Mouse (Mus musculus): ENCODE results near the gene Nlrp6. TPM values are rescaled to one million over a fixed set of nuclear protein-coding genes. Genes with fewer than 3 reads are reported as not detected.
"Not testable (repeated sequence)": the region's sequence is repeated elsewhere in the genome, so short reads cannot be mapped to it uniquely, and the experiment has no call there.

The Nlrp6 gene
- polyA plus RNA-seq, 1 experiment, result not detected

DNA sequence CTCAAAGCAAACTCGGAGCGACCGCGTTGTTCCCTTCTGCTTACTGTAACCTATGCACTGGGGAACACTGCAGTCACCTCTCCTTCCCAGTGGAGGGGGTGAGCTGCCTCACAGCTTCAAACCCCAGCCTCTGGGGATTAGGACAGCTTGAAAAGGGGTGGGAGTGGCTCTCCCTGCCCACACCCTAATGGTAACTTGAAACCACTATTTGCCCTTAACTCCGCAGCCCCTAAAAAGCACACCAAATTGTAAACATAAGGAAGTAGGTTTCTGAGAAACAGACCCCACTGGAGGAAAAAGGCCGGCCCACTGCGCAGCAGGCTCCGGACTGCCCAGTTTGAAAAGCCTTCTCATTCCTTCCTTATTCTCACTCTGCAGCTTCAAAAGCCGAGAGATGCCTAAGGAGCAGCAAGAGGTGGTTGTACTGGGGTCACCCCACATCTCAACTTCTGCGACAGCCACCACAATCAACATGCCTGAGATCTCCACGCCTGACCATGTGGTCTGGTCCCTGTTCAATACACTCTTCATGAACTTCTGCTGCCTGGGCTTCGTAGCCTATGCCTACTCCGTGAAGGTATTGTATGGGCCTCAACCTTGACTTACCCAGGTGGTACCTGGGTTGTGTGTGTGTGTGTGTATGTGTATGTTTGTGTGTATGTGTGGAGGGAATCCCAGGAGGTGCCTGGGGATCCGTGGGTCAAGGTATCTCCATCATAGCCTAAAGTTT, 47.3 kb downstream of the Nlrp6 start:
- Histone ChIP-seq H3K4me3 (ENCODE audit: insufficient read depth, low read depth, low read length) (no peak overlapping the region), H3K27ac (replicated peaks; ENCODE audit: low read depth, low read length) (no peak overlapping the region), H3K4me1 (ENCODE audit: control insufficient read depth, insufficient read depth, insufficient read length, low read length) (peaks cover 8% of the 10 kb centered on the region)

DNA sequence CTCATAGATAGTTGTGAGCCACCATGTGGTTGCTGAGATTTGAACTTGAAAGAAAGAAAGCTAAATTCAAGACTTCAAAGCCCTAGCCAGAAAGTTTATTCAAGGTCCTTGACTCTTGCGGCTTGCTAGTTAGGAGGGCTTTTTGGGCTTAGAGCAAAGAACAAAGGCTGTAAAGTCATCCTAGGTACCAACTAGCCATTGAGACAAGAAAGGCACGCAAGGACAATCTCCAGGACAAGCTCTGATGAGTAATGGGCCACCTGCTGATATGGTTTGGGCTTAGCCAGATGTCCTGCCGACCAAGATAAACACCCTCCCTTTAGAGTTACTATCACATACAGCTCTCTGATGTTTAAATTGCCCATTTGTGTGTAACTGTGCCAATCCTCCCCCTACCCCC, 48.0 kb downstream of the Nlrp6 start:
- not testable (repeated sequence) for H3K4me1 ChIP-seq (ENCODE audit: control insufficient read depth, insufficient read depth, insufficient read length, low read length); H3K27ac ChIP-seq (replicated peaks; ENCODE audit: low read depth, low read length); H3K4me3 ChIP-seq (ENCODE audit: insufficient read depth, low read depth, low read length)

DNA sequence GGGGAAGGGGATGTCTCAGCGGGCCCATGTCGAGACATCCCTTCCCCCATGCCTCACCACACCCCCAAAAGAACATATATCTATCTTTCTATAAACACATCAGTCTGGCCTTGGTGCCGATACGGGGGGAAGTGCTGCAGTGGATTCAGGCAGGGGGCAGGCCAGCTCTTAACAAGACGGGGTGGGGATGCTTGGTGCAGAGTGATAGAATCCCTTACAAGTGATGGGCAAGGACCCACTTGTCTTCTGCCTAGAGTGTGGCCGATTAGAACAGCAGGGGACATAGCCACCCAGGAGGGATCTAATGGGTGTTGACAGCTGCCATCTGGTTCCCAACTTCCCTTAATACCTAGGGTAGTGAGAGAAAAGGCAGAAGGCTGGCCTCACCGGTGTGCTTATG, 50.2 kb downstream of the Nlrp6 start:
- Histone ChIP-seq H3K4me3 (ENCODE audit: insufficient read depth, low read depth, low read length) (no peak overlapping the region), H3K4me1 (ENCODE audit: control insufficient read depth, insufficient read depth, insufficient read length, low read length) (peaks cover 10% of the 10 kb centered on the region), H3K27ac (replicated peaks; ENCODE audit: low read depth, low read length) (peak overlapping the region; percentile 72)

DNA sequence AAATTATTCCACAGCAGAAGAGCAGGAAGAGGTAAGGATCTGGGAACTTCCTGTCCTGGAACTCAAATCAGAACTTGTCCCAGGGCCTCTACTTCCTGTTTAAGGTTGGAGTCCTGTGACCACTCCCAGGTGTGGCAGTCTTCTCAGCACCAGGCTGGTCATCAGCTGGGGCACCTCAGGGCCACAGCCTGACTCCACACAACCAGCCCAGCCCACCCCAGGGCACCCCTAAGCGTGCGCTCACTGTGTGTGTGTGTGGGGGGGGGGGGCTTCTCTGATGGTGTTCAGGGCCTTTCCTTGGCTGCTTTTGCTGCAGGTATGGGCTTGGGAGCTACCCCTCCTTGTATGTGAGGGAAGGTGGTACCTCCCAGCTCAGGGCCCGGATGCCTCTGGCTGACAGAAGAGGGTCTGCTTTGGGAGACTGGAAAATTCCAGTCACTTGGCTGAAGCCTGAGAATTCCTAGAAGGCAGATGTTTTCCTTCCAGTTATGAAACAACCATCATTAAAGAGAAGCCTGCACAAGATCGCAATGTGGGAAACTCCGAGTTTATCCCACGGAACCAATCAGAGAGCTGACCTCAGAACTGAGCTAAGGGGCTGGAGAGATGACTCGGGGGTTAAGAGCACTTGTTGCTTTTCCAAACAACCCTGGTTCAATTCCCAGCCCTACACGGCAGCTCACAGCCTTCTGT, 50.9 kb downstream of the Nlrp6 start:
- Histone ChIP-seq H3K27ac (replicated peaks; ENCODE audit: low read depth, low read length) (peak overlapping the region; percentile 72), H3K4me3 (ENCODE audit: insufficient read depth, low read depth, low read length) (no peak overlapping the region), H3K4me1 (ENCODE audit: control insufficient read depth, insufficient read depth, insufficient read length, low read length) (peaks cover 10% of the 10 kb centered on the region)

DNA sequence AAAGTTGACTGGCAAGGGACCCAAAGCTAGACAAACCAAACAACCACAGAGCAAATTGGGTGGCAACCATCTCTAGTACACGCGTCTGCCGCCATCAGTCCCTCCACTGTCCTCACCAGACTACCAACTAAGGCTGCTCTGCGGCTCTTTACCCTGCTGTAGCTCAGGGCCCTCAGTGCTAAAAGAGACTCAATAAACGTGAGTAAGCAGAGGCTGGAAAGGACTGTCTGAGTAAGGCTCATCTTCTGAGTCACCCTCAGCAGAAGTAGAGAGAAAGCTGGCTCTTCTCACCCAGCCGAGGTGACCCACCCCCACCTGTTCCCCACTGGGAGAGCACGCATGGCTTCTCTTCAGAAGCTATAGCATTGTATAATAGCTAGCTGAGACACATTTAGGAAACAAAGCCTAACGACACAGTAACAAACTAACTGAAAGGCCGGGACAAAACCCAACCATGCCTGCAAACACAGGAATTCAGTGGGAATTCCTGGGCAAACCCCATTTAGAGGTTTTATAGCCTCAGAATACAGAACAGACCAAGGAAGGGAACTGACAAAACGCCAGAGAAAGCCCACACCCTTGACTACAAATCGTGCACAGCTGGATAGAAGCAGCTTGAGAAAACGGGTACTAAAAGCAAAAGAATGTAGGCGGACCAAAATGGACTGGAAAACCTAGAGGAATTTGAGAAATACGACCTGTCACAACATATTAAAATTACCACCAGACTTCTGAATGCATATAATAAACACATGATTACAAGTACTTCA, 52.9 kb downstream of the Nlrp6 start:
- Histone ChIP-seq H3K4me3 (ENCODE audit: insufficient read depth, low read depth, low read length) (no peak overlapping the region), H3K27ac (replicated peaks; ENCODE audit: low read depth, low read length) (no peak overlapping the region), H3K4me1 (ENCODE audit: control insufficient read depth, insufficient read depth, insufficient read length, low read length) (peaks cover 10% of the 10 kb centered on the region)

DNA sequence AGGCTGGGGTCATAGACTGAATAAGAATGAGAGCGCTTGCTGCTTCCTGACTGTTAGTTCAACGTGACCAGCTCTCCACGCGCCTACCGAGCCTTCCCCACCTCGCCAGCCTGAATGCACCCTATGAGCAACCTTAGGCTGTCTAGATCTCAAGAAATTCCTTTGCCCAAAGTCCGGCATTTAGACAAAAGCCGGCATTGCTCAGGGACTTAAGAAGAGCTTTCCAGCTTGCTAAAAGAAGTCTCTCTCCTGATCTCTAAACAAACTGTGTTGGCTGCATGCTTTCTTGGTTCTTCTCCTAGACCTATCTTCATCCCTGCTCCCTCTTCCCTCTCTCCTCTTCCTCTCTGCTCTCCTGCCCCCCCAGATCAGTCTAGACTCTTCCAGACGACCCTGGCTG, 54.2 kb downstream of the Nlrp6 start:
- no peak overlapping the region for H3K4me3 ChIP-seq (ENCODE audit: insufficient read depth, low read depth, low read length)
- H3K4me1 ChIP-seq (ENCODE audit: control insufficient read depth, insufficient read depth, insufficient read length, low read length), result peaks cover 10% of the 10 kb centered on the region
- no peak overlapping the region for H3K27ac ChIP-seq (replicated peaks; ENCODE audit: low read depth, low read length)

DNA sequence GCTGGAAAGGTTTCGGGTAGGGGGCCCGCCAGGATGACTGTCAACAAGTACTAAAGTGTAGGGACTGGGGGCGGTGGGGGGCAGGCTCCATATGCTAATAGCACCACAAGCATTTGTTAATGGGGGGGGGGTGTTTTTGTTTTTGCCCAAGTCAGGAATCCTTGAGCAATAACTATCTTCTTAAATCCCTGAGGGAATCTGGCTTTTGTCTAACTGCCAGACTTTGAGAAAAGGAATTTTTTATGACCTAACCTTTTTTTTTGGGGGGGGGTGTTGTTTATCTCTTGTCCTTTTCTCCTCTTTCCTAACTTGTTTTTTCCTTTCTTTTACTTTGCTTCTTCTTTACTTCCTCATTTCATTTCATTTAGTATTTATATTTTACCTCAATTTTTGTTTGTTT, 54.8 kb downstream of the Nlrp6 start:
- H3K4me3 ChIP-seq (ENCODE audit: insufficient read depth, low read depth, low read length), result no peak overlapping the region
- H3K4me1 ChIP-seq (ENCODE audit: control insufficient read depth, insufficient read depth, insufficient read length, low read length), result peaks cover 10% of the 10 kb centered on the region
- H3K27ac ChIP-seq (replicated peaks; ENCODE audit: low read depth, low read length), result no peak overlapping the region

DNA sequence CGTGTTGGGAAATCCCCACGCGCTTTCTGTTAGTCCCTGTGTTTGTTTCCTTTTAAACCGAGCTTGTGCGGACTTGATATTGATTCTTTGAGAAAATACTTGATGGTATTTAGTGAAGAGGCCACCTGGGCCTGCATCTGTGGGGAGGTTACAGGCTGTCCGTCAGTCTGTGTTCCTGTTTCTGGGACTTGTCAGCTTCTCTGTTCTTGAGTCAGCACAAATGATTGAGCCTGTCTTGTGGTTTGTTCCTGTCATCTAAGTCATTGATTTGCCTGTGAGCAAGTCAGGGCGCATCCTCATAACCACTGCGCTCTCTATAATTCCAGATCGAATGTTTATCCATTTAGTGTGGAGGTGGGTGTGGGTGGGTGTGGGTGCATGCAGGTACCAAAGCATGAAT, 56.0 kb downstream of the Nlrp6 start:
- H3K27ac ChIP-seq (replicated peaks; ENCODE audit: low read depth, low read length); H3K4me1 ChIP-seq (ENCODE audit: control insufficient read depth, insufficient read depth, insufficient read length, low read length); H3K4me3 ChIP-seq (ENCODE audit: insufficient read depth, low read depth, low read length): not testable (repeated sequence)

Other genes starting within 250 kb of the Nlrp6 start
- not detected in 2 replicates for gene Olfr45, start 239.0 kb upstream of the Nlrp6 start, polyA plus RNA-seq (2012; ENCODE audit: insufficient read depth, insufficient read length, missing spikeins)
- not detected in 2 replicates for gene Olfr541, start 223.6 kb upstream of the Nlrp6 start, polyA plus RNA-seq (2012; ENCODE audit: insufficient read depth, insufficient read length, missing spikeins)
- gene Cyp2e1, start 157.2 kb upstream of the Nlrp6 start, polyA plus RNA-seq (2012; ENCODE audit: insufficient read depth, insufficient read length, missing spikeins), result 52.3 and 66.9 TPM in 2 replicates
- gene Syce1, start 133.1 kb upstream of the Nlrp6 start, polyA plus RNA-seq (2012; ENCODE audit: insufficient read depth, insufficient read length, missing spikeins), result 1.0 TPM in 1 of 2 replicates, not detected in the other
- not detected in 2 replicates for gene Zfp941, start 98.7 kb upstream of the Nlrp6 start, polyA plus RNA-seq (2012; ENCODE audit: insufficient read depth, insufficient read length, missing spikeins)
- 2.3 TPM in 1 of 2 replicates, not detected in the other for gene Urah, start 85.9 kb upstream of the Nlrp6 start, polyA plus RNA-seq (2012; ENCODE audit: insufficient read depth, insufficient read length, missing spikeins)
- not detected in 2 replicates for gene Scgb1c1, start 75.4 kb upstream of the Nlrp6 start, polyA plus RNA-seq (2012; ENCODE audit: insufficient read depth, insufficient read length, missing spikeins)
- gene Odf3, start 73.1 kb upstream of the Nlrp6 start, polyA plus RNA-seq (2012; ENCODE audit: insufficient read depth, insufficient read length, missing spikeins), result not detected in 2 replicates
- gene Gm45785, start 64.6 kb upstream of the Nlrp6 start, polyA plus RNA-seq (2012; ENCODE audit: insufficient read depth, insufficient read length, missing spikeins), result not detected in 2 replicates
- gene Ric8a, start 63.9 kb upstream of the Nlrp6 start, polyA plus RNA-seq (2012; ENCODE audit: insufficient read depth, insufficient read length, missing spikeins), result 14.4 and 15.5 TPM in 2 replicates
- 43.9 and 49.2 TPM in 2 replicates for gene Bet1l, start 63.3 kb upstream of the Nlrp6 start, polyA plus RNA-seq (2012; ENCODE audit: insufficient read depth, insufficient read length, missing spikeins)
- gene Psmd13, start 38.9 kb upstream of the Nlrp6 start, polyA plus RNA-seq (2012; ENCODE audit: insufficient read depth, insufficient read length, missing spikeins), result 108 and 110 TPM in 2 replicates
- gene Sirt3, start 38.6 kb upstream of the Nlrp6 start, polyA plus RNA-seq (2012; ENCODE audit: insufficient read depth, insufficient read length, missing spikeins), result 77.2 and 79.1 TPM in 2 replicates
- 8,049 and 8,538 TPM in 2 replicates for gene Cox8b, start 20.5 kb upstream of the Nlrp6 start, polyA plus RNA-seq (2012; ENCODE audit: insufficient read depth, insufficient read length, missing spikeins)
- gene Pgghg, start 20.5 kb downstream of the Nlrp6 start, polyA plus RNA-seq (2012; ENCODE audit: insufficient read depth, insufficient read length, missing spikeins), result 7.1 and 8.7 TPM in 2 replicates
- gene Ifitm5, start 29.4 kb downstream of the Nlrp6 start, polyA plus RNA-seq (2012; ENCODE audit: insufficient read depth, insufficient read length, missing spikeins), result not detected in 2 replicates
- not detected in 2 replicates for gene Gm45717, start 35.0 kb downstream of the Nlrp6 start, polyA plus RNA-seq (2012; ENCODE audit: insufficient read depth, insufficient read length, missing spikeins)
- gene Ifitm2, start 35.1 kb downstream of the Nlrp6 start, polyA plus RNA-seq (2012; ENCODE audit: insufficient read depth, insufficient read length, missing spikeins), result 194 and 274 TPM in 2 replicates
- not detected in 2 replicates for gene Ifitm1, start 46.3 kb downstream of the Nlrp6 start, polyA plus RNA-seq (2012; ENCODE audit: insufficient read depth, insufficient read length, missing spikeins)
- gene Ifitm3, start 89.9 kb downstream of the Nlrp6 start, polyA plus RNA-seq (2012; ENCODE audit: insufficient read depth, insufficient read length, missing spikeins), result 117 and 134 TPM in 2 replicates
- gene Ifitm6, start 97.0 kb downstream of the Nlrp6 start, polyA plus RNA-seq (2012; ENCODE audit: insufficient read depth, insufficient read length, missing spikeins), result 2.1 TPM in 1 of 2 replicates, not detected in the other
- gene Gm17387, start 108.2 kb downstream of the Nlrp6 start, polyA plus RNA-seq (2012; ENCODE audit: insufficient read depth, insufficient read length, missing spikeins), result not detected in 2 replicates
- gene B4galnt4, start 140.2 kb downstream of the Nlrp6 start, polyA plus RNA-seq (2012; ENCODE audit: insufficient read depth, insufficient read length, missing spikeins), result not detected in 2 replicates
- 1.6 TPM in 1 of 2 replicates, not detected in the other for gene Pkp3, start 157.3 kb downstream of the Nlrp6 start, polyA plus RNA-seq (2012; ENCODE audit: insufficient read depth, insufficient read length, missing spikeins)
- gene Sigirr, start 179.7 kb downstream of the Nlrp6 start, polyA plus RNA-seq (2012; ENCODE audit: insufficient read depth, insufficient read length, missing spikeins), result 1.1 and 2.9 TPM in 2 replicates
- gene Ano9, start 196.9 kb downstream of the Nlrp6 start, polyA plus RNA-seq (2012; ENCODE audit: insufficient read depth, insufficient read length, missing spikeins), result not detected in 2 replicates
- 27.0 and 49.5 TPM in 2 replicates for gene Ptdss2, start 201.5 kb downstream of the Nlrp6 start, polyA plus RNA-seq (2012; ENCODE audit: insufficient read depth, insufficient read length, missing spikeins)

All from brown adipose tissue, adult 24 weeks (tissue).